Mouse (Mus musculus): ENCODE data around the gene Gse1. TPM values are rescaled to one million over a fixed set of nuclear protein-coding genes. Genes with fewer than 3 reads are reported as not detected.

The Gse1 gene
- polyA plus RNA-seq, 1 experiment, result 27.5 TPM

- DNase-seq (ENCODE audit: low spot score), result no peak
Observed at GRCm38 (mm10) chr8:120298601-120299532, 70.6 kb downstream of the Gse1 start.

GRCm38 (mm10) chr8:120300601-120301141, 72.4 kb downstream of the Gse1 start:
- peak; percentile 71 for DNase-seq (ENCODE audit: low spot score)

DNA sequence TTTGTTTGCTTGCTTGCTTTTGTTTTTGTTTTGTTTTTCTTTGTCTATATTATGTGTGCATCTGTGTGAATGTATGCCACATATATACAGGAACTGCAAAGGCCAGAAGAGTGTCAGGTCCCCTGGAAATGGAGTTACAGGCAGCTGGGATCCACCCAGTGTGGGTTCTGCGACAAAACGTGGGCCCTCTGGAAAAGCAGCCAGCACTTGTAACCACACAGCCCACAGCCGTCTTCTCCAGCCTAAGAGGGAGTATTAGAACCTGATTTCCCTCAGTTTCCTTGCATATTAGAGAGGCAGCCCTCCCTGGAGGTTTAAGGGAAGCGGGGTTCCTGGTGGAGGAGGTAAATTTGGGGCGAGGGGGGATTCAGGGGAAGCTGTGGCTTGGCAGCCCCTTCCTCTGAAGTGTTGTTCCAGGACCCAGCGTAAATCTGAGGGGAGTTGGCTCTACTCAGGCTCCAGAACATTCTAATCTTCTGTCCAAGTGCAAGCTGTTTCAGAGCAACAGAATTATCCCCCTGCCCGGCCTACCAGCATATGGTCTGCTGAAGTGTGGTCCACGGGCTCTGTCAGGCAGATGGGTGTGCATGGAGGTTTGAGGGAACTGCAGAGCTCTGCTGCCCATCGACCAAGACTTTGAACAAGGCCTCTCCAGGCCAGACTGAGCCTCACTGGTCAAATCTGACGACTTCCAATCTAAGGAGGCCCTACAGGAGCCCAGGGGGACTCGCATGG, 74.9 kb downstream of the Gse1 start:
- DNase-seq (ENCODE audit: low spot score), result no peak

GRCm38 (mm10) chr8:120304097-120304496, 75.8 kb downstream of the Gse1 start:
- DNase-seq (ENCODE audit: low spot score), result no peak

DNA sequence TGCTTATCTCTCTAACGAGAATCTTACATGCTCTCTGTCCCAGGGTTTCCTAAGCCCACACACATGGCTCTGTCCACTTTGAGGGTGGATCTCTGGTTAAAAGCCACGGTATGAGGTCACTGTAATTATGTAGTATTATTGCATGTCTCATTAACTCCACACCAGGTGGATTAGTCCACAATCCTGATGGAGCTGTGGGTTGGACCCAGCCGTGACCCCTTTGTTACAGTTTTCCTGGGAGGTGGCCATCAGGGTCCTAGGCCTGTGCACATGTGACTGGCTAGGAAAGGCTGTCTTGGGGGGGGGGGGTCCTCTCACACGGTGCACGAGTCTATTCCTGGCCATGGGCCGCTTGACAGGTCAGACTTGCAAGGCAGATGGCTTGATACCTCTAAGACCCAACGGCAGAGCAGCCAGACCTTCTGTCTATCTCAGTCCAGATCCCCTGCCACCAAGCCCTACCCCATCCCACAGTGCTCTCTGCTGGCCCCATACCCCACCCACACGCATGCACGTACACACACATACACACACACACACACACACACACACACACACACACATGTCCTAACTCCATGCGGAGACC, 77.6 kb downstream of the Gse1 start:
- DNase-seq (ENCODE audit: low spot score), result no peak

DNA sequence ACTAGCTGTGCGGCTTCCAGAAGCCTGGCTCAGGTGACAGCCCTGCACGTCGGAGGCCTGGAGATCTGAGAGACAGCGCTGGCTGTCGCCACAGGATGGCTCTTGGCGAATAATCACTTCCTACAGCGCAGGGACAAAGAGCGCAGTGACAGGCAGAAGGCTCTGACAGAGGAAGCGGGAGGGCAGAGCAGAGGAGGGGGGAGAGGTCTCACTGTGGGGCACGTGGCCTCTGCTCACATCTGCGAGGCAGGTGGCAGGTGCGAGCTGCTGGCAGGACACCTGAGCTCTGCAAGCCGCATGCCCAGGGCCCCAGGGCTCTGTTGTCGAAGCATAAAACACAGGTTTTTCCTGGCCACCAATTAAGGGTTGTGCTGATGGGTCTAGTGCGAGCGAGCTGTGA, 78.8 kb downstream of the Gse1 start:
- no peak for DNase-seq (ENCODE audit: low spot score)

- DNase-seq (ENCODE audit: low spot score), result no peak
Observed at GRCm38 (mm10) chr8:120307528-120307927, 79.3 kb downstream of the Gse1 start.

GRCm38 (mm10) chr8:120308131-120308530, 79.9 kb downstream of the Gse1 start:
- DNase-seq (ENCODE audit: low spot score), result no peak

GRCm38 (mm10) chr8:120308553-120308952, 80.3 kb downstream of the Gse1 start:
- DNase-seq (ENCODE audit: low spot score), result no peak

DNA sequence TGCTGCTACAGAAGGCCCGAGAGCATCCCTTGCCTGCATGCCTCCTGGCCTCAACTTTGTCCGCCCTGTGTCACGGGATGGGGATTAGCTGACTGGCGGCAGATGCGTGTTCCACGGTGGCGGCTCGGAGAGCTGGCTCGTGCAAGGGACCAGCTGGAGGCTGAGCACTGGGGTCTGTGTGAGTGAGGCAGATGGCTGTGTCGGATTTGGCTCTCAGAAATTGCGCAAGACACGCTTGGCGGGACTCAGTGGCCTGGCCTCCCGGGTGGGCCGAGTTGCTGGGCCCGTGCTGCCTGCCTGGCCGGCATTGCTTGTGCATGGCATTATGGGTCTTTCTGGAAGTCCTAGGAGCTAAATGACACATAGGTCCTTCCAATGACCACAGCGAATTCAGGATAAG, 81.1 kb downstream of the Gse1 start:
- DNase-seq (ENCODE audit: low spot score), result no peak

GRCm38 (mm10) chr8:120310063-120310462, 81.8 kb downstream of the Gse1 start:
- no peak for DNase-seq (ENCODE audit: low spot score)

- no peak for DNase-seq (ENCODE audit: low spot score)
Observed at GRCm38 (mm10) chr8:120312452-120312851, 84.2 kb downstream of the Gse1 start.

GRCm38 (mm10) chr8:120313674-120314073, 85.4 kb downstream of the Gse1 start:
- no peak for DNase-seq (ENCODE audit: low spot score)

- no peak for DNase-seq (ENCODE audit: low spot score)
Observed at GRCm38 (mm10) chr8:120314932-120315331, 86.7 kb downstream of the Gse1 start.

DNA sequence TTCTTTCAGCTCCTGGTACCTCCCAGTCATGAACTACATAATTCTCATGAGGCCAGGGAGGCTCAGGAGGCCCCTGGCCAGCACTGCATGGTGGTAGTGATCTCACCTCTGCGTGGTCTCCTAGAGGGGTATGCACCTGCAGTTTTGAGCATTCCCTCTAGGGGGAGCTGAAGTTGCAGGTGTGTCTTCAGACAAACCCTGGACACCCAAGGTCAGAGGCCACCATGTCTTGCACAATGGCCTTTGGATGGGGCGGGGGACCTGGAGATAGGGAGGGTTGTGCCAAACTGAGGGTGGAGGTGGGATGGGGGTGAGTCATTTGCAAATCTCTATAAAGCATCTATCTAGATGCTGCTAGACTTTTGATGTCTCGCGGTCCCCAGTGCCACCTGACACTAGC, 87.4 kb downstream of the Gse1 start:
- no peak for DNase-seq (ENCODE audit: low spot score)

- no peak for DNase-seq (ENCODE audit: low spot score)
Observed at GRCm38 (mm10) chr8:120316707-120317106, 88.5 kb downstream of the Gse1 start.

DNA sequence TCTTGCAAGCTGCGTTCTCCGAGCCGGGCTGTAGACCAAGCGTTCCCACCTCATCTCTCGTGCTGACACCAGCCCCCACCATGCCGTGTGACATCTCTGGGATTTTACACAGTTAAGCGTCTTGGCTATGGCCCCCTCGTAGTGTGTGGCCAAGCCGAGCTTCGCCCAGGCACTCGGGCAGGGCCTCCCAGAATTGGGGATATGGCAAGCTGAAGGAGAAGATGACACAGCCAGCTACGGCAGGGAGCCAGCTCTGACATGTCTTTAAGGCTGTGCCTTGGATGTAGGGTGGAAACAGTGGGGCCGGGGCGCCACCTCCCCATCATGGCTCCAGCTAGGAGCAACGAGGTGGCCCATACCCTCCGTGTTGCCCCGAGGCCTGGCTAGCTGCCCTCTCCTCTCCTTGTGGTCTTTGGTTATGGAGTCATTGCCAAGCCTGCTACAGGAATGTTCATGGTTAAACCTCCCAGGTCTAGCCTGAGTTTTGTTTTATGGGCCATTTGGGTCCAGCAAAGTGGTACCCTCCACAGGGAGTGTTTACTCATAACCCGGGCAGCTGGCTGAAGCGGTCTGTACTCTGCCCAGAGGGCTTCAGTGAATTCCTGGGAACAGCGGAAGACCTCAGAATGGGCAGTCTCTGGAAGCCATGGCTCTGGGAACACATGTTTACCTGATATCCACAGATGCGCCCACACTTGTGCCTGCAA, 89.0 kb downstream of the Gse1 start:
- no peak for DNase-seq (ENCODE audit: low spot score)

DNA sequence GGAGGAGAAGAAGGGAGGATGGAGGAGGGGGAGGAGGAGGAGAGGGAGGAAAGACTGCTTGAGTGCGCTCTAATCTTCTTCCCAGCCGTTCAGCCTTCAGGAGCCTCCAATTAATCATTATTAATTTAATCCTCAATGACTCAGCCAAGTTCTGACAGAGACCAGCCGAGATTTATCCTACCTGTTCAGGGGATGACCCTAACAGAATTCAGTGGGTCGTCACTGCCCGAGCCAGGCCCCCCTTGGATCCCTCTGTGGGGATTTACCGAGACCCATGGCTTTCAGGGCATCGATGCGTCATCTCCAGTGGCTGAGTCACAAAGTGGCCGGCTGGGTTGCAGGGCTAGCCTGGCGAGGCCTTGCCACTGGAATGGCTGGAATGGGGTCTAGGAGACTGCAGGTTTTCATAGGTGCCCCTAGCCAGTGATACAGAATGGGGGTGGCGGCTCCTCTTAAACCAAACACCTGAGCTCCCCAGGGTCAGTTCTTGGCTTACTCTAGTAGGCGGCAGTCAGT, 90.3 kb downstream of the Gse1 start:
- DNase-seq (ENCODE audit: low spot score), result no peak

- peak; percentile 65 for DNase-seq (ENCODE audit: low spot score)
Observed at GRCm38 (mm10) chr8:120319449-120319848, 91.2 kb downstream of the Gse1 start.

GRCm38 (mm10) chr8:120320146-120320545, 91.9 kb downstream of the Gse1 start:
- DNase-seq (ENCODE audit: low spot score), result no peak

- DNase-seq (ENCODE audit: low spot score), result no peak
Observed at GRCm38 (mm10) chr8:120321724-120322123, 93.5 kb downstream of the Gse1 start.

All from urinary bladder, adult 2 months (tissue).